Mouse (Mus musculus) large intestine, adult 2 months (tissue): Measurements from ENCODE around the gene Esrrb. TPM values are rescaled to one million over a fixed set of nuclear protein-coding genes. Genes with fewer than 3 reads are reported as not detected.

Experiments used
- DNase-seq: peaks from one replicate; pipeline ENCODE4 v3.0.0-alpha.2; 2012; ENCODE audit warnings: low read depth, low spot score
- WGBS: fragments of 180-500 bp; shearing (Covaris S2); methylation state at CpG from one replicate; pipeline ENCODE4 v1.1.7; 2018; 5-methylcytosine and 5-hydroxymethylcytosine counted together
- polyA plus RNA-seq: library from polyadenylated mRNA; depleted of rRNA; stranded (reverse); fragments of >200 nt; gene quantifications from 2 replicates; pipeline ENCODE4 v1.2.3, GENCODE M21; 2012

Esrrb gene
- polyA plus RNA-seq, 1 experiment: 0.36 TPM

DNA sequence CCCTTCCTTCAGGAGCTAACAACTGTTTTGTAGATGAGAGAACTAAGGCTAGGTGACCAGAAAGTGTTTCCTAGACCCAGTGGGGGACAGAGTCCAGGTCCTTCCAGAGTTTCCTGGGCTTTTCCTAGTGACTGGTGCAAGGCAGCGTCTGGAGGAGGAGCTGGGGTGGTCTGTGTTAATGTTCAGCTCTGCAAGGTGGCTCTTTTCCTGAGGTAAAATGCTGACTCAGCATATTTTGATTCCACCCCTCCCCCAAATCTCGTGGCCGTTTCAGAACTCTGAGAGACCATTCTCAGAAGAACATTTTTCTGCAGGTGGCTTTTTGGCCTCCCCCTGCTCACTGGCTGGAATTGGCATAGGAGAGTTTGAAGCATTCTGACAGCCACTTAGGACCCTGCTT, 127.1 kb downstream of the Esrrb start:
- no peak for DNase-seq
- 51% methylated on average over 3 of the region's 3 CpGs for WGBS

- WGBS: 42% methylated on average over 5 of the region's 5 CpGs
- no peak for DNase-seq
These were observed 129.1 kb downstream of the Esrrb start for GRCm38 (mm10) chr12:86490052-86490451.

- DNase-seq: no peak
- 63% methylated on average over 3 of the region's 3 CpGs for whole genome bisulfite sequencing
These were observed 130.6 kb downstream of the Esrrb start for GRCm38 (mm10) chr12:86491500-86491899.

- DNase-seq: no peak
- 38% methylated on average over 9 of the region's 9 CpGs for WGBS
These were observed 131.9 kb downstream of the Esrrb start for GRCm38 (mm10) chr12:86492822-86493221.

DNA sequence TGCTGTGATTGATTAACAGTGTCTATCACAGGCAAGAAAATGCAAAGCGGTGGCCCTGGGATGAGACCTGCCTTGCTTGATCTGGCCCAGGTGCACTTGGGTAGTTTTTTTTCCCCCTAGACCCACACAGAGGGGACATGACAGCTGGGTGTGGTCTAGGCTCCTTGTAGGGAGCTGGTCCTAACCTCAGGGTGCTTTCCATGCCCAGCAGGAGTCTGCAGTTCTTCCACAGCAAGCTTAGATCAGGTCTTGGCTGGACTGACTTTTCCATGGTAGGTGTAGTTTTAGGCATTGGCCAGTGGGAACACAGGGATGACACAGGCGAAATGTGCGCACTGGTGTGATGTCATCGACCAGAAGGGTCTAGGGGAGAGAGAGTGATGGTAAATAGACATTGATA, 136.2 kb downstream of the Esrrb start:
- DNase-seq: no peak
- WGBS: 94% methylated on average over 4 of the region's 4 CpGs

GRCm38 (mm10) chr12:86498765-86499164, 137.8 kb downstream of the Esrrb start:
- no peak for DNase-seq
- WGBS: 50% methylated on average over 6 of the region's 6 CpGs

DNA sequence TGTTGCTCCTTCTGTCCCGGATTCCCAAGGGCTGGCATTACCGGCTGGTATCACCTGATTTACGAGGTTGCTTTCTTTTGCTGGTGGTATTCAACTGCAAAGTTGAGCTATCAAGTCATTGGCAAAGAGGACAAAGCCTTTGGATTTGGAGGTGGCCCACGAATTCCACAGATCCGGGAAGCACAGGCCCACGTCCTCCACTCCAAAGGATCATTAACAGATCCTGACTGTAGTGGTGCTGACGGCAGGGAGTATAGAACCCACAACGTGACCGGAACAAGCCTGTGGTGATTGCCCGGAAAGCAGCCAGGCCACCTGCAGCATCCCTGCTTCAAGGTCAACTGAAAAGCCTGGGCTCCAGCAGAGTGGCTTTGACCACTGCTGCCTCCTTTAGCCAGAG, 140.8 kb downstream of the Esrrb start:
- WGBS: 62% methylated on average over 10 of the region's 10 CpGs
- no peak for DNase-seq

- 76% methylated on average over 4 of the region's 4 CpGs for WGBS
- no peak for DNase-seq
These were observed 143.0 kb downstream of the Esrrb start for GRCm38 (mm10) chr12:86503921-86504320.

GRCm38 (mm10) chr12:86504321-86504720, 143.4 kb downstream of the Esrrb start:
- 42% methylated on average over 3 of the region's 3 CpGs for WGBS
- DNase-seq: no peak

DNA sequence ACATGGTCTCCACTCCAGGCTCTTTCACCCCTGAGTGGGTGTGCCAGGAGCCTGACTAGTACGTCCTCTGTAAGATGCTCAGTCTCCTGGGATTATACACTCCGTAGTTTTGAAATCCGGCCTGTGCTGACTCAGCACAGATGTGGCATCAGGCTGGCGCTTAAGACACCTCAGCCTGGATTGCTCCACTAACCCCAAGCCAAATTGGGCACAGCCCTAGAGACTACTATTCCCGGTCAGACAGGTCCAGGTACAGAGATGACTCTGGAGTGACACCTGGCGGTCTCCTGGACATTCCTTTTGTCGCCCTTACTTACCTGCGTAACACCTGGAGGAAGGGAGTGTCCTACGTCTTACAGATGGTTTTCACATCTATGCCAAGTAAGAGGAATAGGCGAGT, 146.8 kb downstream of the Esrrb start:
- 63% methylated on average over 10 of the region's 10 CpGs for WGBS
- no peak for DNase-seq

GRCm38 (mm10) chr12:86508313-86508988, 147.5 kb downstream of the Esrrb start:
- WGBS: 74% methylated on average over 6 of the region's 6 CpGs

DNA sequence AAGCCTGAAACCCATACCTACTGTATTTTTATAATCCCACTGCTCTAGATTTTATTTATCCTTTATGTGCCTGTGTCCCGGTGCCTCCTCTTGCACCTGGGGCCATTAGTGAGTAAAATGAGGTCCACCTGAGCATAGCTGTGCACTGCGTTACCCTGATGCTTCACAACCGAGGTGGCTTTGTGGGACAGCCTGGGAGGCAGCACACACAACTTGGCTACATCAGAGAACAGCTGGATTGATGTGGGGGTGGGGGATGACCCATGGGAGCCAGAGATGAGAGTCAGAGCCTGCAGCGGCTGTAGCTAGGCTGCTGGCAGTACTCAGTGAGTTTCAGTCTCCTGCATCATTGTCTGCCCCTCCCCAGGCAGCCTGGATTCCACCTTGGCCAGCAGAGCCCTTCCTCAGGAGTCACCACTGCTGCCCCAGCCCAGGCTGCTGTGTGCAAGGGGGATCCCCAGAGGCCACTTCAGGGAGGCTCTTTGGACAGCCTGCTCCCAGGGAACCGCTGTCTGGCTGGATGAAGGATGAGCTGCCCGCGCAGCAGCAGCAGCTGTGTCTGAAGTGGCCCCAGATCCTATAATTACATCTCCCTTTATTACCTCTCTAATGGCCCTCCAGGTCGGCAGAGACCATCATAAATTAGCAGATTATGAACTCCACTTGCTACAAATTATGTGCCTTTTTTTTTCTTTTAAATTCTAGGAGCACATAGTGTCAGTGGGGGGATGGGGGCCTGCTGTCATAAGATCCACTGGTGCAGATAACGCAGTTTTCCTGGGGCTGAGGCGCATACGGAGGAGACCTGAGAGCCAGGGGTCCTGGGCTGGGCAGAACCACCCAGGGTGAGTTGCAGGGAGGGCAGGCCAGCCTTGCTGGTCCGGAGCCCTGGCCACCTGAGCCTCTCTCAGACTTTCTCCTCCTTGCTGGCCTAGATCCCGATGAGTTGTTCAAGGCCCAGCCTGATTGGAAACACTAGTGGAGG, 148.7 kb downstream of the Esrrb start:
- no peak for DNase-seq
- 36% methylated on average over 13 of the region's 13 CpGs for WGBS

More at GRCm38 (mm10) chr12:86508313-86508988, 147.5 kb downstream of the Esrrb start:
- no peak for DNase-seq

GRCm38 (mm10) chr12:86512335-86512734, 151.4 kb downstream of the Esrrb start:
- 62% methylated on average over 3 of the region's 3 CpGs for WGBS
- DNase-seq: no peak

DNA sequence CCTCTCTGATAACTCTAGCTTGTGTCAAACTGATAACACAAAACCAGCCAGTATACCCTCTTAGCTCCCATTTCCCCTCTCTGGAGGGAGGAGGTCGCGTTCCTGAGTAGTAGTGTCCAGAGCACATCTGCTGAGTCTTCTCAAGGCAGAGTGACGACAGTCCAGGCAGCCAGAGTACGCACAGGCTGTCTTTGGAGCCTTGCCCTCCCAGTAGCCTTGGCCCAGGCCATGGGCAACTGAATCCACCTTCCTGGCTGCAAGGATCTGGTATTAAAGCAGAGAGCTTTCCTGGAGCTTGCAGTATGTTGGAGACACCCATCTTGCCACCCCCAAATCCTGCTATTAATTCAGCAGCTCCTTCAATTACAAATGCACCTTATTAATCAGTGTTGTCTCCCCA, 152.7 kb downstream of the Esrrb start:
- WGBS: 81% methylated on average over 4 of the region's 4 CpGs

DNA sequence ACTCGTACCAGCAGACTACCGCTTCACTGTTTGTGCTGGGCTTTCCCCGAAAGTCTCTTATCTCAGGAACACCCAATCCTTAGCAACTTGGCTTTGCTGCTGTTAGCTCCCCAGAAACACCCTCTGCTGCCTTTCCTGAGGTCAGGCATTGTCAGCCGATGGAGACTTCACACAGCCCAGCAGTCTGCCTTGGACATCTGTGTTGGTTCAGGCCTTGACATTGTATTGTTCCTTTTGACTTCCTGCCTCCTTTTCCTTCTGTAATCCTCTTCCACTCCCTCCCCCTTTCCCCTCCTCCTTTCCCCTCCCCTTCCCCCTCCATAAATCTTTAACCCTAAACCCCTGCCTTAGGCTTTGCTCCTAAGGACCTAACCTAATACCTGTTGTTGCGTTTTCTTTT, 155.7 kb downstream of the Esrrb start:
- no peak for DNase-seq
- WGBS: 54% methylated on average over 5 of the region's 5 CpGs

More for the DNA sequence above, 152.7 kb downstream of the Esrrb start:
- DNase-seq: no peak

- DNase-seq: no peak
- 63% methylated on average over 6 of the region's 6 CpGs for WGBS
These were observed 156.8 kb downstream of the Esrrb start for GRCm38 (mm10) chr12:86517721-86518120.

DNA sequence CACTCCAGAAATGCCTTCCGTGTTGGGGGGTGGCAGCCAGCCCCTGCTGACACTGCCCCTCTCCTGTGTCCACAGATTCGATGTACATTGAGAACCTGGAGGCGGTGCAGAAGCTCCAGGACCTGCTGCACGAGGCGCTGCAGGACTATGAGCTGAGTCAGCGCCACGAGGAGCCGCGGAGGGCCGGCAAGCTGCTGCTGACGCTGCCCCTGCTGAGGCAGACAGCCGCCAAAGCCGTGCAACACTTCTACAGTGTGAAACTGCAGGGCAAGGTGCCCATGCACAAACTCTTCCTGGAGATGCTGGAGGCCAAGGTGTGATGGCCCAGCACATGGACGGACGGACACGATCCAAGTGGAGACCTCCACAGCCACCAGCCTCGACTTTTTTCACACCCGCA, 157.8 kb downstream of the Esrrb start:
- 27% methylated on average over 18 of the region's 18 CpGs for WGBS

GRCm38 (mm10) chr12:86534283-86534682, 173.4 kb downstream of the Esrrb start:
- no peak for DNase-seq
- 21% methylated on average over 2 of the region's 2 CpGs for WGBS

More for the DNA sequence above, 157.8 kb downstream of the Esrrb start:
- DNase-seq: no peak

- no peak for DNase-seq
These were observed 176.9 kb downstream of the Esrrb start for GRCm38 (mm10) chr12:86537799-86538198.

GRCm38 (mm10) chr12:86538711-86539110, 177.8 kb downstream of the Esrrb start:
- 49% methylated on average over 4 of the region's 4 CpGs for WGBS
- DNase-seq: no peak

DNA sequence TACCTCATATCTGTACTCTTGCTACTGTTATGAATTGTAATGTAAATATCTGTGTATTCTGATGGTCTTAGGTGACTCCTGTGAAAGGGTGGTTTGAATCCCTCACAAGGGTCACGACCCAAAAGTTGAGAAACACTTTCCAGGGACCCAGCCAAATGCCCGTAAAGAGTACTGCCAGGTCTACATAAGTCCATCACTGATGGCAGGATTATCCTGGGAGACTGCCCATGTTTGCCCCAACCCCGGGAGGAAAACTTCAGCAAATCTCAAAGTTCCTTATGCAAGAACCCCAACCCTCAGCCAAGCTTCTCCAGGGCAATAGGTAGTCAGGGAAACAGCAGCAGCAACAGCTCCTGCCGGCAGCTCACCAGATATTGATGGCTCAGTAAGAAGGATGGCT, 178.6 kb downstream of the Esrrb start:
- no peak for DNase-seq
- WGBS: 70% methylated on average over 4 of the region's 4 CpGs
